Mouse (Mus musculus): Measurements from ENCODE around the gene Pax3. TPM values are rescaled to one million over a fixed set of nuclear protein-coding genes. Genes with fewer than 3 reads are reported as not detected.

The Pax3 gene
- polyA plus RNA-seq, 1 experiment from 2014 or later: 0.55 TPM

DNA sequence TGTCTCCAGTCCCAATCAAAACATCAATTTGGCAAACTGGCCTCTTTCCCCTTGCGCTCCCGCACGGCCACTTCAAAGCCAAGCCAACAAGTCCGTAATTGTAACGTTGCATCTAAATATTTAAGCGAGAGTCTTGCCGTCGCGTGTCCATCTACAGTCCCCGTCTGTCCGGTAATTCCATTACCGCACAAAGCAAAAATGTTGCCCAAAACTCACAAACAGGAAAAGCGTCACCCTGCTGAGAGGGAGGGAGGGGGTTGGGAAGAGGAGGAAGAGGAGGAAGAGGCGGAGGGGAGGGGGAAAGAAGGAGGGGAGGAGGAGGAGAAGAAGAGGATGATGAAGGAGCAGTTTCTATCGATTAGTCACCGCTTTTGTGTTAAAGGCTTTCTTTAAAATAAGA, 7.9 kb downstream of the Pax3 start:
- H3K9me3 ChIP-seq (ENCODE audit: control insufficient read depth, low read length): no peaks in the 10 kb centered on the region
- ATAC-seq (replicated peaks; ENCODE audit: low FRiP score): no peak
- H3K4me2 ChIP-seq: no peak overlapping the region; the same call in 1 of the 2 replicates
- H3K4me1 ChIP-seq (replicated peaks; ENCODE audit: control insufficient read depth, insufficient read depth, low read length): peaks cover 3% of the 10 kb centered on the region; the same call in 1 of the 2 replicates
- 2% methylated on average over 16 of the region's 16 CpGs for WGBS
- no peaks in the 10 kb centered on the region for H3K36me3 ChIP-seq (ENCODE audit: control insufficient read depth, insufficient read depth, low read length)
- H3K9ac ChIP-seq (ENCODE audit: low read depth, low read length): no peak overlapping the region
- H3K4me3 ChIP-seq (ENCODE audit: low read depth, low read length): no peak overlapping the region
- DNase-seq (ENCODE audit: low spot score): peak; percentile 32
- peaks cover 94% of the 10 kb centered on the region for H3K27me3 ChIP-seq (replicated peaks; ENCODE audit: control insufficient read depth, insufficient read depth, low read length)
- H3K27ac ChIP-seq (ENCODE audit: low read depth, low read length): no peak overlapping the region

DNA sequence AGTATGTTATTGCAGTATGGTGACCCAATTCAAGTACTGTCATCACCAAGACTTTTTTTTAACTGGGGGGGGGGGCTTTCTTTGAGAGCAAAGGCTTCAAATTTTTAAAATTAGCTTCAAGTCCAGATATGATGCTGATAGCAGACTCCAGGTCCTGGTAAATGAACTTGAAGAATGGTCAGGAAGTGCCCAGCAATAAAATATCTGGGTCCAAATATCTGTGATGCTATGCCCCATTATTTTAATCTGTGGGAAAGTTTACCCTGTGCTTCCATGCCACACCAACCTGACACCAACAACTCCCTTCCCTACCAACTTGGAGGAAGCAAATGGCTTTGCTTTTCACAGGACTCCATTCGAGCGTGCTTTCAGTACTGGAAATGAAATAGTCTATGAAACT, 8.6 kb downstream of the Pax3 start:
- Histone ChIP-seq H3K27ac (ENCODE audit: low read depth, low read length) (no peak overlapping the region), H3K27me3 (replicated peaks; ENCODE audit: control insufficient read depth, insufficient read depth, low read length) (peaks cover 87% of the 10 kb centered on the region), H3K4me1 (replicated peaks; ENCODE audit: control insufficient read depth, insufficient read depth, low read length) (peaks cover 3% of the 10 kb centered on the region; the same call in 1 of the 2 replicates), H3K4me2 (no peak overlapping the region), H3K36me3 (ENCODE audit: control insufficient read depth, insufficient read depth, low read length) (no peaks in the 10 kb centered on the region), H3K4me3 (ENCODE audit: low read depth, low read length) (no peak overlapping the region), H3K9ac (ENCODE audit: low read depth, low read length) (no peak overlapping the region), H3K9me3 (ENCODE audit: control insufficient read depth, low read length) (no peaks in the 10 kb centered on the region)
- peak; percentile 28 for DNase-seq (ENCODE audit: low spot score)
- no peak for ATAC-seq (replicated peaks; ENCODE audit: low FRiP score)
- 7% methylated on average over 2 of the region's 2 CpGs for WGBS

DNA sequence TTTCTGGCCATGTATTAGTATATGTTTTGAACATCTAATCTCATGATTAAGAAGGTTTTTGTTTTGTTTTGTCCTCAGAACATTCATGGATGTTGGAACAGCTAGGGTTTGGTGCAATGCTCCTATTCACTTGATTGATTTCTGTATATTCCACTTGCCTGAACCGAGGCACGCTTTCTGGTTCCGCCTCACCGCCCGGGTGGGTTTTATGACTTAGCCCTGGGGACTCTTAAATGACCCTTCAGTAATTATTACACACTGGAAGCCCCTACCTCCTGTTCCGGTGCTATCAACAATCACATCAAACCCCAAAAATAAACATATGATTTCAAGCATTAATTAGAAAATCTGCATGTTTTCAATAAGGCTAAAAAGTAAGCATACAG, 9.2 kb downstream of the Pax3 start:
- peaks cover 3% of the 10 kb centered on the region; the same call in 1 of the 2 replicates for H3K4me1 ChIP-seq (replicated peaks; ENCODE audit: control insufficient read depth, insufficient read depth, low read length)
- WGBS: 24% methylated on average over 6 of the region's 6 CpGs
- no peak overlapping the region for H3K9ac ChIP-seq (ENCODE audit: low read depth, low read length)
- no peak overlapping the region for H3K27ac ChIP-seq (ENCODE audit: low read depth, low read length)
- DNase-seq (ENCODE audit: low spot score): peak; percentile 23
- no peak overlapping the region for H3K4me2 ChIP-seq
- no peak overlapping the region for H3K4me3 ChIP-seq (ENCODE audit: low read depth, low read length)
- peaks cover 85% of the 10 kb centered on the region for H3K27me3 ChIP-seq (replicated peaks; ENCODE audit: control insufficient read depth, insufficient read depth, low read length)
- ATAC-seq (replicated peaks; ENCODE audit: low FRiP score): no peak
- H3K36me3 ChIP-seq (ENCODE audit: control insufficient read depth, insufficient read depth, low read length): no peaks in the 10 kb centered on the region
- no peaks in the 10 kb centered on the region for H3K9me3 ChIP-seq (ENCODE audit: control insufficient read depth, low read length)

DNA sequence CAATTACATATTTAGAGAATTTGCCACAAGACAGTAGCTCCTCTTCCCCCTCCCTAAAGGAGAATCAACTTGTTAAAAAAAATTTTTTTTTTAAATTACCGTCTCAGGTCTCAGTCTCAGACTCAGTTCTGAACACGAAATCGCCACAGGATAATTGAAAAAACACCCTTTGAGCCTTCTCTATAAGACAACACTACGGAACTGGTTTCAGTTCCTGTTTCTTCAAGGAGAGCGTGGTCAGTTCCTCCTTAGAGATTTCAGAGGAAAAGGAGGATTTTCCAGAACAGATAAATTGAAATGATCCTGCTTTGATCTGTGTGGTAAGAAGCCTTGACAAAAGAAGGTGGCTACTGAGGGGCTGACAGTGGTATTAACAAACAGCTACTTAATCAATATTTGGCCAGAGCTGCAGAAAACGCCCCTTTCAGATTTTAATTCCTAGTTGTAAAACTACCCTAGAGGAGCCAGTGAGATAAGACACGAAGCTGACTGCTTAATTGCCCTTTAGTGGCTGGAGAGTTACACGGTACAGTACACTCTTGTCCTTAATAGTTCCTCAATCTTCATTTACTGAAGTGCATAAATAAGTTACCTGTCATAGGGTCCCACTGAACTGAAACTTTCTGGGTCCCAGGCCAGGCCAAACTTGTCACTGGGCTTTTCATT, 9.7 kb downstream of the Pax3 start:
- Histone ChIP-seq H3K4me3 (ENCODE audit: low read depth, low read length) (no peak overlapping the region), H3K27me3 (replicated peaks; ENCODE audit: control insufficient read depth, insufficient read depth, low read length) (peaks cover 83% of the 10 kb centered on the region), H3K9me3 (ENCODE audit: control insufficient read depth, low read length) (no peaks in the 10 kb centered on the region), H3K27ac (ENCODE audit: low read depth, low read length) (no peak overlapping the region), H3K4me1 (replicated peaks; ENCODE audit: control insufficient read depth, insufficient read depth, low read length) (peaks cover 3% of the 10 kb centered on the region; the same call in 1 of the 2 replicates), H3K4me2 (no peak overlapping the region), H3K36me3 (ENCODE audit: control insufficient read depth, insufficient read depth, low read length) (no peaks in the 10 kb centered on the region), H3K9ac (ENCODE audit: low read depth, low read length) (no peak overlapping the region)
- WGBS: 3% methylated on average over 8 of the region's 8 CpGs
- DNase-seq (ENCODE audit: low spot score): peak; percentile 25
- no peak for ATAC-seq (replicated peaks; ENCODE audit: low FRiP score)

DNA sequence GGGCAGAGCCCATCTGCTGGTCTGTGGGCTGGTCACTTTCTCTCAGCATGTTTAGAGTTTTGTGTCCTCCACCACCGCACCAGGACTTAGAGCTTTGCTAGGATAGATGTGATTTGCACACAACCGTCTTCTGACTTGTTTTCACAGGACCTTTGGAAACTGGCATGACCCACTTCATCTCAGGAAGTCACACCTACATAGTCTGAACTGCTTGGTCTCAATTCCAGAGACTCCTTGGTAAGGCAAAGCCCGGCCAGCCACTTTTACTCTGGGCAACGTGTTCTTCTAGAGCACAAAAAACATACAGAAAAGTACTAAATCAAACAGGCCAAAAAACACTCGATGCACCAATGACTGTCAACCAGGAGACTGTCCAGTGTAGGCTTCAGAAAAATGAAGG, 14.0 kb downstream of the Pax3 start:
- Histone ChIP-seq H3K27me3 (replicated peaks; ENCODE audit: control insufficient read depth, insufficient read depth, low read length) (peaks cover 55% of the 10 kb centered on the region), H3K36me3 (ENCODE audit: control insufficient read depth, insufficient read depth, low read length) (no peaks in the 10 kb centered on the region), H3K27ac (ENCODE audit: low read depth, low read length) (no peak overlapping the region), H3K4me1 (replicated peaks; ENCODE audit: control insufficient read depth, insufficient read depth, low read length) (no peaks in the 10 kb centered on the region), H3K9ac (ENCODE audit: low read depth, low read length) (no peak overlapping the region), H3K9me3 (ENCODE audit: control insufficient read depth, low read length) (no peaks in the 10 kb centered on the region), H3K4me3 (ENCODE audit: low read depth, low read length) (no peak overlapping the region), H3K4me2 (no peak overlapping the region)
- ATAC-seq (replicated peaks; ENCODE audit: low FRiP score): no peak
- no peak for DNase-seq (ENCODE audit: low spot score)
- WGBS: 56% methylated on average over 5 of the region's 5 CpGs

DNA sequence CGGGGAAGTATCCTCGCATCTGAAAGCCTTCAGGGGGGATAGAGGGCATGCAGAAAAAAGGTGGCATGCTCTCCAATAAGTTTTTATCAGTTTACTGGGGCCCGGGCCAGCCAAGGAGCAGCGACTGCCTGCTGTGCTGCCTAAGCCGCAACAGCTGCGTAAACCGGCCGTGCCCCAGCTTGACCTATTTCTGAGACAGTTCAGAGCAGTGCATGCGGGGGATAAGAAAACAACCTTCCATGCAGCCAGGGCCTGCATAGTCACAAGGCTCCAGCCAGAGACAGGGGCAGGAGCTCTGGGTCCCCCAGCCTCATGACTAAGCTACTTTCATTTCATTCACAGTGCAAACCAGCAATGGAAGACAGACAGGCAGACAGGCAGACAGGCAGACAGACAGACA, 15.1 kb downstream of the Pax3 start:
- Histone ChIP-seq H3K4me1 (replicated peaks; ENCODE audit: control insufficient read depth, insufficient read depth, low read length) (no peaks in the 10 kb centered on the region), H3K4me3 (ENCODE audit: low read depth, low read length) (no peak overlapping the region), H3K27ac (ENCODE audit: low read depth, low read length) (no peak overlapping the region), H3K36me3 (ENCODE audit: control insufficient read depth, insufficient read depth, low read length) (no peaks in the 10 kb centered on the region), H3K9ac (ENCODE audit: low read depth, low read length) (no peak overlapping the region), H3K4me2 (peak overlapping the region; percentile 27; the same call in 1 of the 2 replicates), H3K27me3 (replicated peaks; ENCODE audit: control insufficient read depth, insufficient read depth, low read length) (peaks cover 51% of the 10 kb centered on the region), H3K9me3 (ENCODE audit: control insufficient read depth, low read length) (no peaks in the 10 kb centered on the region)
- WGBS: 12% methylated on average over 9 of the region's 9 CpGs
- DNase-seq (ENCODE audit: low spot score) (no peak), ATAC-seq (replicated peaks; ENCODE audit: low FRiP score) (no peak)

DNA sequence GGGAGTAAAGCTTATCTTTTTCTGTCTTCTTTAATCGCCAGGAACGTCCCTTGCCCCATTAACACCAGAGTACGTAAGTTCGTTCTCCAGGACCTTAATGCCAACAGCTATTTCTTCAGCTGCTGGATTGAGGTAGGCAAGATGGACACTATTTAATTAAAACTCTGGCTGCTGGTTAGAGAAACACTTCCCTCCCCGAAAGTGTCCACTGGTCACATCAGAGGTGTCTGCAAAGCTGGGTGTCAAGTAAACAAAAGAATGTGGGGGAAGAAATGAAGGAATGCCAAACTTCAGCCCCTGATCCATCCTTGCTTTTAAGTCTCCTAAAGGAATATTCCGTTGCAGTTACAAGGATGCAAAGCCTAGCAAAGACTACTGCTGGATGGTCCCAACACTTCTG, 24.6 kb downstream of the Pax3 start:
- no peak overlapping the region for H3K9ac ChIP-seq (ENCODE audit: low read depth, low read length)
- H3K4me1 ChIP-seq (replicated peaks; ENCODE audit: control insufficient read depth, insufficient read depth, low read length): no peaks in the 10 kb centered on the region
- no peak overlapping the region for H3K27ac ChIP-seq (ENCODE audit: low read depth, low read length)
- 56% methylated on average over 6 of the region's 6 CpGs for WGBS
- ATAC-seq (replicated peaks; ENCODE audit: low FRiP score) (no peak), DNase-seq (ENCODE audit: low spot score) (no peak)
- peaks cover 31% of the 10 kb centered on the region for H3K27me3 ChIP-seq (replicated peaks; ENCODE audit: control insufficient read depth, insufficient read depth, low read length)
- no peak overlapping the region for H3K4me2 ChIP-seq
- no peaks in the 10 kb centered on the region for H3K9me3 ChIP-seq (ENCODE audit: control insufficient read depth, low read length)
- no peaks in the 10 kb centered on the region for H3K36me3 ChIP-seq (ENCODE audit: control insufficient read depth, insufficient read depth, low read length)
- no peak overlapping the region for H3K4me3 ChIP-seq (ENCODE audit: low read depth, low read length)

DNA sequence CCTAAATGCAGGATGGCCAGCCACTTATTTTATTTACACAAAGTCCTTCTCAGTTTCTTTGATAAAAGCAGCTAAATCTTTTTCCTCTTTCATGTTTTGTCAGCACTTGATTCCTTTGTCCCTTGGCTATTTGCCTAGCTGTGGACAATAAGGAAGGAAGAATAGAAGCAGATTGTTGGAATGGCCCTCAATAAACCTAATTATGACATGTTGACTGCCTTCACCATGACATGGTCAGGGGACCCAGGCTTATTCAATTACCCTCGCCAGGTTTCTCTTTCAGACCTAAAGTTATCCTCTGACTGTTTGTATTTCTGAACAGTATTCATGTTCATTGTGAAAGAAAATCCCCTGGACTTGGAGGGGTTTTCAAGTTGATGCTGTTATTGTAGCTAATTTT, 25.3 kb downstream of the Pax3 start:
- Histone ChIP-seq H3K9ac (ENCODE audit: low read depth, low read length) (no peak overlapping the region), H3K27me3 (replicated peaks; ENCODE audit: control insufficient read depth, insufficient read depth, low read length) (peaks cover 26% of the 10 kb centered on the region)
- 64% methylated on average over 1 of the region's 1 CpGs for WGBS

DNA sequence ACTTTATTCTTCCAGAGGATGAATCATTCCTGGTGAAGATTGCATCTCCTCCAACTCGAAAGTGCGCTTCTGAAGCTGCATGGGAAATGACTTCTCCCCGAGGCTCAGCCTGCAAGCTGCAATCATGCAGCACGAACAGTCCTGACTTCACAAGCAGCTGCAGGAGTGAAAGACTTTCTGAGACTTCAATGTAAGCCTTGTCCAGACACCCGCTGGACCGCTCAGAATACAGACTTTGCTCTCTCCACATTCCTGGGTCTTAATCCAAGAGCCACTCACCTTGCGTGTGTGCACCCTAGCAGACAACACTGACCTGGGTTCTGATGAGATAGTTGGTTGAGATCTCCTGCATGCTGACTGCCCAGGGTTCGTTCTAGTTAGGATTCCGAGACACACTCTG, 26.2 kb downstream of the Pax3 start:
- H3K4me2 ChIP-seq: no peak overlapping the region
- DNase-seq (ENCODE audit: low spot score) (no peak), ATAC-seq (replicated peaks; ENCODE audit: low FRiP score) (no peak)
- H3K36me3 ChIP-seq (ENCODE audit: control insufficient read depth, insufficient read depth, low read length): no peaks in the 10 kb centered on the region
- WGBS: 69% methylated on average over 9 of the region's 9 CpGs
- H3K27me3 ChIP-seq (replicated peaks; ENCODE audit: control insufficient read depth, insufficient read depth, low read length): peaks cover 24% of the 10 kb centered on the region
- no peaks in the 10 kb centered on the region for H3K4me1 ChIP-seq (replicated peaks; ENCODE audit: control insufficient read depth, insufficient read depth, low read length)
- H3K27ac ChIP-seq (ENCODE audit: low read depth, low read length): no peak overlapping the region
- no peaks in the 10 kb centered on the region for H3K9me3 ChIP-seq (ENCODE audit: control insufficient read depth, low read length)
- no peak overlapping the region for H3K9ac ChIP-seq (ENCODE audit: low read depth, low read length)
- no peak overlapping the region for H3K4me3 ChIP-seq (ENCODE audit: low read depth, low read length)

More for the DNA sequence above, 25.3 kb downstream of the Pax3 start:
- H3K4me1 ChIP-seq (replicated peaks; ENCODE audit: control insufficient read depth, insufficient read depth, low read length): no peaks in the 10 kb centered on the region
- no peak overlapping the region for H3K4me2 ChIP-seq
- H3K36me3 ChIP-seq (ENCODE audit: control insufficient read depth, insufficient read depth, low read length): no peaks in the 10 kb centered on the region
- no peaks in the 10 kb centered on the region for H3K9me3 ChIP-seq (ENCODE audit: control insufficient read depth, low read length)
- H3K4me3 ChIP-seq (ENCODE audit: low read depth, low read length): no peak overlapping the region
- DNase-seq (ENCODE audit: low spot score): no peak
- ATAC-seq (replicated peaks; ENCODE audit: low FRiP score): no peak
- H3K27ac ChIP-seq (ENCODE audit: low read depth, low read length): no peak overlapping the region
